Mouse (Mus musculus): ENCODE measurements around the gene Srrm2. TPM values are rescaled to one million over a fixed set of nuclear protein-coding genes. Genes with fewer than 3 reads are reported as not detected.

The Srrm2 gene
- polyA plus RNA-seq, 1 experiment from 2014 or later = 132 TPM

DNA sequence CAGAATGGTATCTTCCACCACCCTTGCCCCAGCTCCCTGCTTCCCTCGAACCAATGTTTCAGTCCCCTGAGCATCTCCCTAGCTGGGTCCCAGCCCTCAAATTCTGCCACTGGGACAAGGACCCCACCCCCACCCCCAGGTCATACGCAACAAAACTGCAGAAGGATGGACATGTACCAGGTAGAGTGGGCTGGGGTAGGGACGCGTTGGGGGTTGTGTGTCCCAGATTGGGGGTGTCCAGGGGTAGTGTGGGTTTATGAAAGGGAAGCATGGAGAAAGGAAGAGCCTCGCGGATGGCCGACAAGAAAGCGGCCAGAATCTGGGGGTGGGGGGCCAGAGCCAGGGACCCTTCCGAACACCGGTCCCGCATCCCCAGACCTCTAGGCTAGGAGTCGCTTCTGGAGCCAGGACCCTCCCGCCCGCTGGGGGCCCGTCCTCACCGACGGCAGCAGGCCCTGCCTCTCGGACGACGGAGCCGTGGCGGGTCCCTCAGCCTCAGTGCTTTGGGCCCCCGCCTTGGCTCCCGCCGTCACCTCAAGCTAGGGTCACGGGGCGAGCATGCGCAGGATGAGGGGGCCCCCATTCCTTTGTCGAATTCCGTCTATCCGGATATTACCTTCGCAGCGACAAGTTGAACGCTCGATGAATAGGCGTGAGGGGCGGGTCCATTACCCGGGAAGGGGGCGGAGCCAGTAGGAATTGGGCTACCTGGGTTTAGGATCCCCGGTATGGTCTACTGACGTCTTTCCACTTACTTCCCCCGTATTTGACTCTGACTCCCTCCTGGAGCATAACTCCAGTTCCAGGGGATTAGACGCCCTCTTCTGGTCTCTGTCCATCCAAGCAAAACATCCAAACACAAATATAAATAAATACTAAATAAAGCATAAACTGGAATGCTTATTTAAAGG is 4.5 kb upstream of the Srrm2 start, which contains the start of gene Flywch2:
Gene Flywch2, minus strand, starts transcription at position 521 of the 911 bp plus-strand sequence.
- Histone ChIP-seq H3K9me3 (ENCODE audit: low read length) (no peaks in the 10 kb centered on the region), H3K4me2 (ENCODE audit: low read depth, low read length) (peak within 1 kb of the TSS; percentile 93), H3K4me1 (ENCODE audit: insufficient read depth) (peaks cover 24% of the 10 kb centered on the region), H3K9ac (replicated peaks) (peak within 1 kb of the TSS; percentile 64), H3K27me3 (ENCODE audit: insufficient read depth, low read length) (0 out of 2 replicates have a peak, but pooled peaks cover 3% of the 10 kb centered on the region), H3K27ac (ENCODE audit: low read depth) (no peak within 1 kb of the TSS), H3K4me3 (ENCODE audit: low read depth, low read length) (peak within 1 kb of the TSS; percentile 57), H3K36me3 (replicated peaks; ENCODE audit: insufficient read depth, low read length) (no peaks in the 10 kb centered on the region)
- DNase-seq = peak; percentile 81
- TF ChIP-seq EP300 (IDR thresholded peaks at IDR 0.05; ENCODE audit: low read depth) = no peak
- ATAC-seq = peak; percentile 81
- 6% methylated on average over 40 of the region's 43 CpGs for WGBS (ENCODE audit: insufficient replicate concordance)

DNA sequence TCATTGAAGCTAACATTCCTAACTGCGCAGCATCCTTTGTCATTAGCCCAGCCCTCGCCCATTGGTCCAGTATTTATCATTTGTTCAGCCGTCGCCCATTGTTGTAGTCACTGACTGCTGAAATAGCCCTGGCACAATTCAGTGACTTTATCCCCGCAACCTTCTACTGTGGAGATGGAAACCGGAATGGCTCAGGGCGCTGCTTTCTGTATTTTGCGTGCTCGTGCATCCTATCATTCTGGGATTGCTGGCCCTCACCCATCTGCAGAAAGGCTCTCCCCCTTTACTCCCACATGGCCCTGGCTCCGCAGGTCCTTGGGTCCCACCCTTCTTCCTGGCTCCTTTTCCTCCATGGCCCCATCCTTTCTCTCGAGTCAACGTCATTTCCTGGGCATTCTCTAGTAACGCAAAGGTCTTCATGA is 3.8 kb upstream of the Srrm2 start:
- Histone ChIP-seq H3K4me2 (ENCODE audit: low read depth, low read length) (peak overlapping the region; percentile 93), H3K36me3 (replicated peaks; ENCODE audit: insufficient read depth, low read length) (no peaks in the 10 kb centered on the region), H3K27ac (ENCODE audit: low read depth) (no peak overlapping the region), H3K9me3 (ENCODE audit: low read length) (no peaks in the 10 kb centered on the region), H3K27me3 (ENCODE audit: insufficient read depth, low read length) (0 out of 2 replicates have a peak, but pooled peaks cover 3% of the 10 kb centered on the region), H3K9ac (replicated peaks) (peak overlapping the region; percentile 64; the same call in 1 of the 2 replicates), H3K4me1 (ENCODE audit: insufficient read depth) (peaks cover 26% of the 10 kb centered on the region), H3K4me3 (ENCODE audit: low read depth, low read length) (peak overlapping the region; percentile 57)
- ATAC-seq = no peak
- DNase-seq = no peak
- WGBS (ENCODE audit: insufficient replicate concordance) = 31% methylated on average over 13 of the region's 13 CpGs
- TF ChIP-seq EP300 (IDR thresholded peaks at IDR 0.05; ENCODE audit: low read depth) = no peak
- no peak for TF ChIP-seq CTCF (IDR thresholded peaks at IDR 0.05; ENCODE audit: low read depth)

DNA sequence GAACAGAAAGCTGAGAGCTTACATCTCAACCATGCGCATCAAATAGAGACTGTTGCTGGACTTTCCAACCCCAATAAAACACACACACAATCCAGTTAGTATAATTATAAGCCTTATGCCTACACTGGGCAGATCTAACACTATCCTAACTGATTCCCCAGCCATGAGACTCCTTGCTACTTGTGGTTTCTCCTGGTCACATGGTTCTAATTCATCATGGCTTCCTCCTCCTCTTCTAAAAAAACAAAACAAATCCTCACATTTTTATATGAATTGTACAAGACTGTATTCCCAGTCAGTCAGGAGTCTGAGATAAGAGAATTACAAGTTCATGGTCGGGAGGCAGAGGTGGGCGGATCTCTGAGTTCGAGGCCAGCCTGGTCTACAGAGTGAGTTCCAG is 1.4 kb upstream of the Srrm2 start:
- 64% methylated on average over 4 of the region's 4 CpGs for whole genome bisulfite sequencing (ENCODE audit: insufficient replicate concordance)

DNA sequence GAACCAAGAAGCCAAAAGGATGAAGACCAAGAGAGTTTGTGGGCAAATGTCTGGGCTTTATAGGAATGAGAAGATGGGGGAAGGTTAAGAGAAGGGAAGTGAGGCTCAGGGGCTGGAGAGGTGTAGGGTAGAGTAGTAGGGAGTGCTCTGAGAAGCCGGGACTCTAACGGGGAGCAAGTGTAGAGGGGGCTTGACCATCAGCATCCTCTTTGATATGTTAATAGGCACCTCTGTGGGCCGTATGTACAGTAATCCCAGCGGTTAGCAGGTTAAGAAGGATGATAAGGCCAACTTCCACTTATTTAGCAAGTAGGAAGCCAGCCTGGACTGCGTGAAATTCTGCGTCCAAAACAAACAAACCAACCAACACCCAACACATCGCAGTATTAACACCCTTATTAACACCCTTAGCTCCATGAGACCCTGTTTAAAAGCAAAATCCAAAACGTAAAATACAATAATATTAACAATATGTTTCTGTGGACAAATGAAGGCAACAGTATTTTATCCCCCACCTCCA is 523 bp upstream of the Srrm2 start:
- Histone ChIP-seq H3K9ac (replicated peaks) (peak overlapping the region; percentile 86), H3K36me3 (replicated peaks; ENCODE audit: insufficient read depth, low read length) (no peaks in the 10 kb centered on the region), H3K9me3 (ENCODE audit: low read length) (no peaks in the 10 kb centered on the region), H3K27ac (ENCODE audit: low read depth) (peak overlapping the region; percentile 86), H3K4me1 (ENCODE audit: insufficient read depth) (peaks cover 26% of the 10 kb centered on the region), H3K4me2 (ENCODE audit: low read depth, low read length) (peak overlapping the region; percentile 89), H3K27me3 (ENCODE audit: insufficient read depth, low read length) (0 out of 2 replicates have a peak, but pooled peaks cover 3% of the 10 kb centered on the region), H3K4me3 (ENCODE audit: low read depth, low read length) (peak overlapping the region; percentile 62)
- ATAC-seq (peak; percentile 14; the same call in 1 of the 2 replicates), DNase-seq (no peak)
- TF ChIP-seq CTCF (IDR thresholded peaks at IDR 0.05; ENCODE audit: low read depth) (no peak), EP300 (IDR thresholded peaks at IDR 0.05; ENCODE audit: low read depth) (no peak)
- 12% methylated on average over 8 of the region's 8 CpGs for WGBS (ENCODE audit: insufficient replicate concordance)

More for the DNA sequence above, 1.4 kb upstream of the Srrm2 start:
- no peaks in the 10 kb centered on the region for H3K9me3 ChIP-seq (ENCODE audit: low read length)
- TF ChIP-seq EP300 (IDR thresholded peaks at IDR 0.05; ENCODE audit: low read depth) (no peak), CTCF (IDR thresholded peaks at IDR 0.05; ENCODE audit: low read depth) (no peak)
- no peak overlapping the region for H3K27ac ChIP-seq (ENCODE audit: low read depth)
- no peak overlapping the region for H3K4me3 ChIP-seq (ENCODE audit: low read depth, low read length)
- no peaks in the 10 kb centered on the region for H3K36me3 ChIP-seq (replicated peaks; ENCODE audit: insufficient read depth, low read length)
- no peak for ATAC-seq
- H3K27me3 ChIP-seq (ENCODE audit: insufficient read depth, low read length) = 0 out of 2 replicates have a peak, but pooled peaks cover 3% of the 10 kb centered on the region
- no peak for DNase-seq
- no peak overlapping the region for H3K4me2 ChIP-seq (ENCODE audit: low read depth, low read length)
- no peak overlapping the region for H3K9ac ChIP-seq (replicated peaks)
- H3K4me1 ChIP-seq (ENCODE audit: insufficient read depth) = peaks cover 26% of the 10 kb centered on the region

DNA sequence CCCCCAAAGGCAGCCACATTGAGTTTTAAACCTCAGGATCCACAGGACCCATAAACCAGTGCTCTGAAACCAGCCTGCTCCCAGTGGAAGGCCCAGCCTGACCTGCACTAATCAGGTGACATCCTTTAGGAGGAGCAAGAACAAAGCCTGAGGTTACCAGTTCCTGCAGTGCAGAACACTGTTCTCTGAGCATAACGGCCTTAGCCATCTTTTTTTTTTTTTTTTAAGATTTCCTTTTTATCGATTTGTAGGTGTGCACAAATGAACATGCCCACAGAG is 686 bp downstream of the Srrm2 start:
- TF ChIP-seq EP300 (IDR thresholded peaks at IDR 0.05; ENCODE audit: low read depth) (no peak), CTCF (IDR thresholded peaks at IDR 0.05; ENCODE audit: low read depth) (no peak)
- H3K27me3 ChIP-seq (ENCODE audit: insufficient read depth, low read length) = no peaks in the 10 kb centered on the region
- no peaks in the 10 kb centered on the region for H3K36me3 ChIP-seq (replicated peaks; ENCODE audit: insufficient read depth, low read length)
- peak overlapping the region; percentile 86; the same call in 1 of the 2 replicates for H3K27ac ChIP-seq (ENCODE audit: low read depth)
- WGBS (ENCODE audit: insufficient replicate concordance) = 35% methylated on average over 2 of the region's 2 CpGs
- H3K4me3 ChIP-seq (ENCODE audit: low read depth, low read length) = peak overlapping the region; percentile 62
- no peak for ATAC-seq
- H3K4me2 ChIP-seq (ENCODE audit: low read depth, low read length) = peak overlapping the region; percentile 89
- H3K9me3 ChIP-seq (ENCODE audit: low read length) = no peaks in the 10 kb centered on the region
- no peak for DNase-seq
- H3K9ac ChIP-seq (replicated peaks) = peak overlapping the region; percentile 86
- peaks cover 20% of the 10 kb centered on the region for H3K4me1 ChIP-seq (ENCODE audit: insufficient read depth)

DNA sequence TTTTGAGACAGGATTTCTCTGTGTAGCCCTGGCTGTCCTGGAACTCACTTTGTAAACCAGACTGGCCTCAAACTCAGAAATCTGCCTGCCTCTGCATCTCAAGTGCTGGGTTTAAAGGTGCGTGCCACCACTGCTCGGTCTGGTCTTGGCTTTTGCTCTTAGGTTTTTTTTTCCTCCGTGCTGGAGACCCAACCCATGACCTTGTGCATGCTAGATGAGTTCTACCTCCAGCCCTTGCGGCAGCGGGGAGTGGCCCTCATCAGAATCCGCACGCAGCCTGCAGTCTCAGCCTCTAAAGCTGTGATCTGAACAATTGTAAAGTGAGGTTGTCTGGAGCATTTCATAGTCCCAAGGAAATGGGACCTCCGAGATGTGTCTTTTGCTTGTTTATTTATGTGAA is 5.0 kb downstream of the Srrm2 start:
- TF ChIP-seq EP300 (IDR thresholded peaks at IDR 0.05; ENCODE audit: low read depth) = no peak
- no peak for TF ChIP-seq CTCF (IDR thresholded peaks at IDR 0.05; ENCODE audit: low read depth)
- 89% methylated on average over 8 of the region's 8 CpGs for WGBS (ENCODE audit: insufficient replicate concordance)
- Histone ChIP-seq H3K9ac (replicated peaks) (no peak overlapping the region), H3K27ac (ENCODE audit: low read depth) (no peak overlapping the region), H3K27me3 (ENCODE audit: insufficient read depth, low read length) (no peaks in the 10 kb centered on the region), H3K4me3 (ENCODE audit: low read depth, low read length) (no peak overlapping the region), H3K4me1 (ENCODE audit: insufficient read depth) (peaks cover 6% of the 10 kb centered on the region), H3K9me3 (ENCODE audit: low read length) (no peaks in the 10 kb centered on the region), H3K4me2 (ENCODE audit: low read depth, low read length) (no peak overlapping the region), H3K36me3 (replicated peaks; ENCODE audit: insufficient read depth, low read length) (no peaks in the 10 kb centered on the region)
- DNase-seq = no peak
- no peak for ATAC-seq

Data from liver, postnatal 0 days (tissue).